Mouse (Mus musculus) intestine, embryonic 14.5 days (tissue): ENCODE data around the gene Zc2hc1c. TPM values are rescaled to one million over a fixed set of nuclear protein-coding genes. Genes with fewer than 3 reads are reported as not detected.

Experiments
- ATAC-seq: fragments of 200-750 bp; cut with Nextera tagmentation; replicated peaks from 2 replicates; pipeline ENCODE4 v1.8.0; 2017; ENCODE audit warnings: low read depth, moderate number of reproducible peaks, moderate TSS enrichment, moderate library complexity; ENCODE audit not compliant: low FRiP score, low TSS enrichment
- DNase-seq: peaks from one replicate; pipeline ENCODE4 v3.0.0-alpha.2; 2018; ENCODE audit warnings: low spot score
- H3K27ac ChIP-seq: fragments of 300-500 bp; sonication (generic); 2 replicates; pipeline ENCODE4 v1.5.1; 2014; ENCODE audit warnings: low read depth, mild to moderate bottlenecking, control low read depth
- H3K27me3 ChIP-seq: fragments of 300-500 bp; sonication (generic); replicated peaks from 2 replicates; pipeline ENCODE4 v1.6.1; 2014; ENCODE audit warnings: low read length, control low read depth; ENCODE audit not compliant: control insufficient read depth, insufficient read depth
- H3K36me3 ChIP-seq: fragments of 300-500 bp; sonication (generic); 2 replicates; pipeline ENCODE4 v1.6.1; 2014; ENCODE audit warnings: low read length, control low read depth; ENCODE audit not compliant: control insufficient read depth, insufficient read depth
- H3K4me1 ChIP-seq: fragments of 300-500 bp; sonication (generic); replicated peaks from 2 replicates; pipeline ENCODE4 v1.6.1; 2014; ENCODE audit warnings: low read length, control low read depth, mixed read lengths; ENCODE audit not compliant: control insufficient read depth, insufficient read depth
- H3K4me2 ChIP-seq: fragments of 300-500 bp; sonication (generic); 2 replicates; pipeline ENCODE4 v1.6.1; 2014; ENCODE audit warnings: low read length
- H3K4me3 ChIP-seq: fragments of 300-500 bp; sonication (generic); 2 replicates; pipeline ENCODE4 v1.5.1; 2014; ENCODE audit warnings: low read depth, low read length, control low read depth, mixed read lengths
- H3K9ac ChIP-seq: fragments of 300-500 bp; sonication (generic); 2 replicates; pipeline ENCODE4 v1.6.1; 2014; ENCODE audit warnings: mild to moderate bottlenecking, low read length
- H3K9me3 ChIP-seq: fragments of 300-500 bp; sonication (generic); 2 replicates; pipeline ENCODE4 v1.6.1; 2016; ENCODE audit warnings: low read length, control low read depth; ENCODE audit not compliant: control insufficient read depth
- WGBS: fragments of 180-500 bp; shearing (Covaris S2); extraction: QIAGEN DNeasy Blood & Tissue Kit; methylation state at CpG from one replicate; pipeline ENCODE4 v1.1.7; 2014; 5-methylcytosine and 5-hydroxymethylcytosine counted together
- polyA plus RNA-seq: library from polyadenylated mRNA; unstranded; fragments of >200 nt; fragmentation: Nextera tagmentation; extraction: Ambion mirVana; gene quantifications from 2 replicates; pipeline ENCODE4 v1.2.1, GENCODE M21; 2014

The Zc2hc1c gene
- polyA plus RNA-seq, 1 experiment from 2014 or later = 2.5 TPM

DNA sequence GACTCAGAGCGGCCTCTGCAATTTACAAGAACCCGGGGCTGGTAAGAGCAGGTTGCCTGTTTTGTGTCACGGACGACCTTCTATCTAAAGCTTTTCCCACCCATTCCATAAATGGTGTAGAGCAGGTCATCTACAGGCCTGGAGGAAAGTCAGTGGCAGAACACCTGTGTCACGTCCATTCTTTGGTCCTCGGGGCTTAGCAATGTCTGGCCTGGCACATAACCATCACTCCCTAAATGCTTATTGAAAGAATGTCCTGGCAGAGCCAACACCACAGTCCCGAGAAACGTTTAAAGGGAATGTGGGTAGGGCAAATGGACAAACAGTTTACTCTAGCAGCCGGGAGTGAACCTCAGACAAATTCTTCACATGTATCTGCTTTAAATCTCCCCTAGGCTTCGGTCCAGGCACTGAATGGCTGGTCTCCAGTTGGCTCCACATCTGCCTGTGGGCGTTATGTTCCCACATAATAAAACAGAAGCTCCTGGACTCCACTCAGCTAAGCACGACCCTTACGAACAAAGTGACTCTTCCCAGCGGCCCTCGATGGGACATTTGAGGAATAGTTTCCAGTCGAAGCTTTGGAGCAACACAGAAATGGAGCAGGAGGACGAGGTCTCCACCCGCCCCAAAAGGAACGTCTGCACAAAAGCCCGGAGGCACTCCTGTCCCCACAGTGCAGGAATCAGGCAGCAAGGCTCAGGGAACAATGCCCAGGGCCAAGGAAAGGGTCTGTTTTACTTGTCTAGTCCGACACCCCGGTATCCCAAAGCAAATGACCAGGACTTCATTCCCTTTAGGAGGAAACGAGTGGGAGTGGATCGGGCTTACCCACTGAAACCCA, 988 bp downstream of the Zc2hc1c start:
- peak overlapping the region; percentile 84 for H3K4me2 ChIP-seq
- H3K9ac ChIP-seq = peak overlapping the region; percentile 42
- peak overlapping the region; percentile 81 for H3K27ac ChIP-seq
- no peaks in the 10 kb centered on the region for H3K36me3 ChIP-seq
- peaks cover 9% of the 10 kb centered on the region for H3K9me3 ChIP-seq
- peaks cover 11% of the 10 kb centered on the region for H3K4me1 ChIP-seq
- ATAC-seq = peak; percentile 5; the same call in 1 of the 2 replicates
- H3K4me3 ChIP-seq = peak overlapping the region; percentile 41
- 38% methylated on average over 24 of the region's 24 CpGs for WGBS
- no peaks in the 10 kb centered on the region for H3K27me3 ChIP-seq
- DNase-seq = peak; percentile 66

- DNase-seq (no peak), ATAC-seq (no peak)
- Histone ChIP-seq H3K4me2 (0 out of 2 replicates have a peak overlapping the region, but pooled peaks have one; percentile 8), H3K4me3 (no peak overlapping the region), H3K36me3 (no peaks in the 10 kb centered on the region), H3K27me3 (no peaks in the 10 kb centered on the region), H3K4me1 (peaks cover 11% of the 10 kb centered on the region), H3K9ac (no peak overlapping the region), H3K27ac (no peak overlapping the region), H3K9me3 (peaks cover 16% of the 10 kb centered on the region)
- WGBS = 75% methylated on average over 10 of the region's 10 CpGs
Observed at GRCm38 (mm10) chr12:85290633-85291032, 2.2 kb downstream of the Zc2hc1c start.

DNA sequence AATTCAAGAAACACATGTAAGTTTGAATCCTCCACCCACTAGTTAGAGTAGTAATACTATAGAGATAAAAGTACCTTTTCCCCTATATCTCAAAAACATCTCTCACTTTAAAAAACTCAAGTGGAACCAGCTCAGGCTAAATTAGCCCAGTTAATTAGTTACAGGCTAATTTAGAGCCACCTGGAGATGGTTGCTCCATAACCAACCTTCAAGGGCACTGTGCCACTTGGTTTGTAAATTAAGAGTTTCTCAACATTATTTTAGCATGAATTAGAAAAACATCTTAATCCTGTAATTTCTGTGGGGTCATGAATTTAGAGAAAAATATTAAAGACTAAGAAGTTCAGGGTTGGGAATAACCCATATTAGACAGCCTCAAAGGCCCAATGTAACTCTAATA, 3.1 kb downstream of the Zc2hc1c start:
- H3K9me3 ChIP-seq = peaks cover 16% of the 10 kb centered on the region
- no peak overlapping the region for H3K27ac ChIP-seq
- H3K27me3 ChIP-seq = no peaks in the 10 kb centered on the region
- no peak overlapping the region for H3K4me3 ChIP-seq
- ATAC-seq (no peak), DNase-seq (no peak)
- H3K9ac ChIP-seq = no peak overlapping the region
- H3K4me2 ChIP-seq = no peak overlapping the region
- H3K4me1 ChIP-seq = peaks cover 11% of the 10 kb centered on the region
- H3K36me3 ChIP-seq = no peaks in the 10 kb centered on the region

DNA sequence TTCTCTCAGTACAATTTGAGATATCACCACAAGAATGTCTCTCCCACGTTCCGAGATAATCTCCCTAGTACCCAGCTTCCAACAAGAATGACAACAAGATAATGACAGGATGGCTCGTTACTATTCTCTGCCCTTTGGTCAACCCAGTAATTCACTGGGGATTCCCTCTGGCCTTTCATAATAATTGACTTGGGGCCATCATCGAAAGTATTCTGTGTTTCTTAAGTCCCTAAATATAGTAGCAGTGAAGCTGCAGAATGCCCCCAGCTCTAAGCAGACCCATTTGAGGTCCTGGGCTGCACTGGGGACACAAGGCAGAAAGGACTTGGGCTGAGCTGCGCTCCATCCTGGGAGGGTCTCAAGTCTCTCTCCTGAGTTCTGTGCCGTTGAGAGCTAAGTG, 3.9 kb downstream of the Zc2hc1c start:
- H3K9me3 ChIP-seq = peaks cover 16% of the 10 kb centered on the region
- 78% methylated on average over 6 of the region's 6 CpGs for WGBS
- no peak overlapping the region for H3K4me3 ChIP-seq
- H3K27ac ChIP-seq = no peak overlapping the region
- no peak for ATAC-seq
- DNase-seq = no peak
- H3K4me2 ChIP-seq = no peak overlapping the region
- peaks cover 10% of the 10 kb centered on the region for H3K4me1 ChIP-seq
- no peaks in the 10 kb centered on the region for H3K36me3 ChIP-seq
- no peak overlapping the region for H3K9ac ChIP-seq
- no peaks in the 10 kb centered on the region for H3K27me3 ChIP-seq

DNA sequence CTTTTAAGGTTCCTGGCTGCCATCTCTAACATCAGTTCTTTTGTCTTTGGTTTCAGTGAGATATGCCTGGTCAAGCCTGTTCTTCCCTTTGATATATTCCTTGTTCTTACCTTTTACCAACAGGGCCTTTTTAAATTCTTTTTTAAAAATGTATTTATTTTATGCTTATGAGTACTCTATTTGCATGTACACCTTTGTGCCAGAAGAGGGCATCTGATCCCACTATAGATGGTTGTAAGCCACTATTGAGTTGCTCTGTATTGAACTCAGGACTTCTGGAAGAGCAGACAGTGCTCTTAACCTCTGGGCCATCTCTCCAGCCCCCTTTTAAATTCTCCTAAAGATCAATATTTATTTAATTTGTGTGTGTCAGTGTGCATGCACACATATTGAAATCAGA, 4.5 kb downstream of the Zc2hc1c start:
- no peak for ATAC-seq
- H3K27ac ChIP-seq = no peak overlapping the region
- DNase-seq = no peak

GRCm38 (mm10) chr12:85295506-85295905, 7.1 kb downstream of the Zc2hc1c start:
- ATAC-seq = no peak
- 91% methylated on average over 2 of the region's 2 CpGs for WGBS
- H3K4me2 ChIP-seq = no peak overlapping the region

More for the DNA sequence above, 4.5 kb downstream of the Zc2hc1c start:
- Histone ChIP-seq H3K4me2 (no peak overlapping the region), H3K4me3 (no peak overlapping the region), H3K9me3 (peaks cover 16% of the 10 kb centered on the region), H3K36me3 (0 out of 2 replicates have a peak, but pooled peaks cover 5% of the 10 kb centered on the region), H3K9ac (no peak overlapping the region), H3K4me1 (peaks cover 7% of the 10 kb centered on the region), H3K27me3 (no peaks in the 10 kb centered on the region)

GRCm38 (mm10) chr12:85296915-85297314, 8.5 kb downstream of the Zc2hc1c start:
- peaks cover 4% of the 10 kb centered on the region; the same call in 1 of the 2 replicates for H3K4me1 ChIP-seq
- H3K4me3 ChIP-seq = no peak overlapping the region
- H3K4me2 ChIP-seq = no peak overlapping the region
- H3K9ac ChIP-seq = no peak overlapping the region
- ATAC-seq = no peak
- no peak for DNase-seq
- H3K36me3 ChIP-seq = peaks cover 26% of the 10 kb centered on the region
- WGBS = 79% methylated on average over 5 of the region's 5 CpGs
- H3K9me3 ChIP-seq = peaks cover 16% of the 10 kb centered on the region
- no peak overlapping the region for H3K27ac ChIP-seq
- H3K27me3 ChIP-seq = no peaks in the 10 kb centered on the region

More at GRCm38 (mm10) chr12:85295506-85295905, 7.1 kb downstream of the Zc2hc1c start:
- Histone ChIP-seq H3K27ac (no peak overlapping the region), H3K4me3 (no peak overlapping the region), H3K9ac (no peak overlapping the region), H3K36me3 (peaks cover 13% of the 10 kb centered on the region), H3K9me3 (peaks cover 16% of the 10 kb centered on the region), H3K4me1 (peaks cover 4% of the 10 kb centered on the region; the same call in 1 of the 2 replicates), H3K27me3 (no peaks in the 10 kb centered on the region)
- no peak for DNase-seq

- H3K27ac ChIP-seq = no peak overlapping the region
Observed at GRCm38 (mm10) chr12:85297345-85297997, 9.1 kb downstream of the Zc2hc1c start.

More at GRCm38 (mm10) chr12:85297345-85297997, 9.1 kb downstream of the Zc2hc1c start:
- no peaks in the 10 kb centered on the region for H3K27me3 ChIP-seq
- H3K4me3 ChIP-seq = no peak overlapping the region
- DNase-seq = no peak
- peaks cover 16% of the 10 kb centered on the region for H3K9me3 ChIP-seq
- H3K4me2 ChIP-seq = no peak overlapping the region
- ATAC-seq = no peak
- H3K36me3 ChIP-seq = peaks cover 31% of the 10 kb centered on the region
- peaks cover 4% of the 10 kb centered on the region; the same call in 1 of the 2 replicates for H3K4me1 ChIP-seq
- WGBS = 74% methylated on average over 10 of the region's 10 CpGs
- H3K9ac ChIP-seq = no peak overlapping the region
